Mouse (Mus musculus) limb, embryonic 14.5 days (tissue): ENCODE results near the gene Bnip2. TPM values are rescaled to one million over a fixed set of nuclear protein-coding genes. Genes with fewer than 3 reads are reported as not detected.

Experiments used
- ATAC-seq: fragments of 200-750 bp; cut with Nextera tagmentation; 2 replicates; pipeline ENCODE4 v1.8.0; 2017; ENCODE audit warnings: low read depth, moderate number of reproducible peaks, moderate TSS enrichment; ENCODE audit not compliant: low FRiP score
- DNase-seq: peaks from one replicate; pipeline ENCODE4 v3.0.0-alpha.2; 2015; ENCODE audit warnings: low spot score
- H3K27ac ChIP-seq: fragments of 300-500 bp; sonication (generic); replicated peaks from 2 replicates; pipeline ENCODE4 v1.5.1; 2014; ENCODE audit warnings: low read depth, mild to moderate bottlenecking, low read length, moderate library complexity, mixed read lengths
- H3K27me3 ChIP-seq: fragments of 300-500 bp; sonication (generic); 2 replicates; pipeline ENCODE4 v1.6.1; 2014; ENCODE audit warnings: low read length, mixed read lengths; ENCODE audit not compliant: control insufficient read depth, insufficient read depth
- H3K36me3 ChIP-seq: fragments of 300-500 bp; sonication (generic); 2 replicates; pipeline ENCODE4 v1.6.1; 2014; ENCODE audit warnings: mild to moderate bottlenecking, low read length, moderate library complexity, mixed read lengths; ENCODE audit not compliant: control insufficient read depth, insufficient read depth
- H3K4me1 ChIP-seq: fragments of 300-500 bp; sonication (generic); 2 replicates; pipeline ENCODE4 v1.6.1; 2014; ENCODE audit warnings: antibody characterized with exemption, low read length, mixed read lengths; ENCODE audit not compliant: control insufficient read depth, insufficient read depth
- H3K4me2 ChIP-seq: fragments of 300-500 bp; sonication (generic); replicated peaks from 2 replicates; pipeline ENCODE4 v1.6.1; 2014; ENCODE audit warnings: low read depth, mild to moderate bottlenecking, low read length, moderate library complexity; ENCODE audit not compliant: severe bottlenecking
- H3K4me3 ChIP-seq: fragments of 300-500 bp; sonication (generic); replicated peaks from 2 replicates; pipeline ENCODE4 v1.5.1; 2014; ENCODE audit warnings: low read length
- H3K9ac ChIP-seq: fragments of 300-500 bp; sonication (generic); 2 replicates; pipeline ENCODE4 v1.6.1; 2014; ENCODE audit warnings: mild to moderate bottlenecking, low read depth, low read length, moderate library complexity; ENCODE audit not compliant: severe bottlenecking
- H3K9me3 ChIP-seq: fragments of 300-500 bp; sonication (generic); 2 replicates; pipeline ENCODE4 v1.6.1; 2016; ENCODE audit warnings: low read length; ENCODE audit not compliant: control insufficient read depth
- POLR2A ChIP-seq: fragments of 200-500 bp; IDR thresholded peaks from 2 replicates; pipeline ENCODE4 v1.8.0; 2012; ENCODE audit warnings: inconsistent platforms, mild to moderate bottlenecking, moderate library complexity, borderline replicate concordance; ENCODE audit not compliant: insufficient read depth, insufficient read length; ENCODE audit errors: extremely low read depth
- WGBS: fragments of 180-500 bp; shearing (Covaris S2); extraction: QIAGEN DNeasy Blood & Tissue Kit; methylation state at CpG from one replicate; pipeline ENCODE4 v1.1.7; 2014; 5-methylcytosine and 5-hydroxymethylcytosine counted together
- polyA plus RNA-seq, 2 experiments: library from polyadenylated mRNA; depleted of rRNA in 1 of 2; stranded (reverse) in 1 of 2; unstranded in 1 of 2; fragments of >200 nt; fragmentation: Nextera tagmentation in 1 of 2; extraction: Ambion mirVana in 1 of 2; gene quantifications; 2 replicates each; pipeline versions ENCODE4 v1.2.1 to v1.2.3; 2012 to 2014

Gene Bnip2
- polyA plus RNA-seq, 2 experiments: 83.8 to 118 TPM

GRCm38 (mm10) chr9:70011537-70012407, 22.5 kb downstream of the Bnip2 start:
- H3K4me1 ChIP-seq: peaks cover 12% of the 10 kb centered on the region; the same call in 1 of the 2 replicates
- WGBS: 57% methylated on average over 14 of the region's 14 CpGs
- H3K9ac ChIP-seq: peak overlapping the region; percentile 93
- 0 out of 2 replicates have a peak, but pooled peaks have one; percentile 16 for ATAC-seq
- peak overlapping the region; percentile 92 for H3K27ac ChIP-seq
- H3K27me3 ChIP-seq: no peaks in the 10 kb centered on the region
- peaks cover 36% of the 10 kb centered on the region for H3K36me3 ChIP-seq
- no peak for DNase-seq
- no peak for TF ChIP-seq POLR2A
- peak overlapping the region; percentile 83 for H3K4me3 ChIP-seq
- H3K9me3 ChIP-seq: no peaks in the 10 kb centered on the region
- peak overlapping the region; percentile 64 for H3K4me2 ChIP-seq

GRCm38 (mm10) chr9:70012408-70012901, 23.2 kb downstream of the Bnip2 start, which contains the start of gene Gtf2a2:
Gtf2a2 (plus strand) TSS chr9:70012550.
- Histone ChIP-seq H3K36me3 (peaks cover 36% of the 10 kb centered on the region), H3K4me3 (peak within 1 kb of the TSS; percentile 83), H3K27ac (peak within 1 kb of the TSS; percentile 92), H3K4me2 (peak within 1 kb of the TSS; percentile 64), H3K9me3 (no peaks in the 10 kb centered on the region), H3K27me3 (no peaks in the 10 kb centered on the region), H3K4me1 (peaks cover 12% of the 10 kb centered on the region; the same call in 1 of the 2 replicates), H3K9ac (peak within 1 kb of the TSS; percentile 93)
- ATAC-seq: peak; percentile 98
- WGBS: 2% methylated on average over 55 of the region's 57 CpGs
- TF ChIP-seq POLR2A: peak; percentile 86; the same call in 1 of the 2 replicates
- peak; percentile 94 for DNase-seq

- no peaks in the 10 kb centered on the region for H3K9me3 ChIP-seq
- no peak overlapping the region for H3K4me2 ChIP-seq
- TF ChIP-seq POLR2A: no peak
- H3K4me1 ChIP-seq: peaks cover 12% of the 10 kb centered on the region; the same call in 1 of the 2 replicates
- no peak overlapping the region for H3K9ac ChIP-seq
- no peak overlapping the region for H3K4me3 ChIP-seq
- ATAC-seq (no peak), DNase-seq (no peak)
- no peaks in the 10 kb centered on the region for H3K27me3 ChIP-seq
- no peak overlapping the region for H3K27ac ChIP-seq
- peaks cover 16% of the 10 kb centered on the region for H3K36me3 ChIP-seq
- 99% methylated on average over 2 of the region's 2 CpGs for WGBS
Observed at GRCm38 (mm10) chr9:70015632-70016031, 26.4 kb downstream of the Bnip2 start.

GRCm38 (mm10) chr9:70018879-70019278, 29.6 kb downstream of the Bnip2 start:
- Histone ChIP-seq H3K4me3 (no peak overlapping the region), H3K4me1 (peaks cover under 1% of the 10 kb centered on the region; the same call in 1 of the 2 replicates), H3K9ac (no peak overlapping the region), H3K36me3 (peaks cover 29% of the 10 kb centered on the region), H3K27me3 (no peaks in the 10 kb centered on the region), H3K4me2 (no peak overlapping the region), H3K9me3 (no peaks in the 10 kb centered on the region), H3K27ac (no peak overlapping the region)
- TF ChIP-seq POLR2A: no peak
- ATAC-seq (no peak), DNase-seq (peak; percentile 10)

- no peak overlapping the region for H3K9ac ChIP-seq
- no peaks in the 10 kb centered on the region for H3K9me3 ChIP-seq
- no peaks in the 10 kb centered on the region for H3K27me3 ChIP-seq
- WGBS: 70% methylated on average over 1 of the region's 1 CpGs
- H3K4me3 ChIP-seq: no peak overlapping the region
- no peak for ATAC-seq
- H3K4me2 ChIP-seq: no peak overlapping the region
- H3K27ac ChIP-seq: no peak overlapping the region
- no peaks in the 10 kb centered on the region for H3K4me1 ChIP-seq
- TF ChIP-seq POLR2A: no peak
- peaks cover 28% of the 10 kb centered on the region for H3K36me3 ChIP-seq
- no peak for DNase-seq
Observed at GRCm38 (mm10) chr9:70021610-70022009, 32.3 kb downstream of the Bnip2 start.
